Mouse (Mus musculus) MN1 (cell line): ENCODE measurements around the gene Mob3a.

ENCODE experiments used
- DNase-seq: peaks from one replicate; pipeline ENCODE4 v3.0.0-alpha.2; 2016; ENCODE audit warnings: low spot score

Mob3a gene

DNA sequence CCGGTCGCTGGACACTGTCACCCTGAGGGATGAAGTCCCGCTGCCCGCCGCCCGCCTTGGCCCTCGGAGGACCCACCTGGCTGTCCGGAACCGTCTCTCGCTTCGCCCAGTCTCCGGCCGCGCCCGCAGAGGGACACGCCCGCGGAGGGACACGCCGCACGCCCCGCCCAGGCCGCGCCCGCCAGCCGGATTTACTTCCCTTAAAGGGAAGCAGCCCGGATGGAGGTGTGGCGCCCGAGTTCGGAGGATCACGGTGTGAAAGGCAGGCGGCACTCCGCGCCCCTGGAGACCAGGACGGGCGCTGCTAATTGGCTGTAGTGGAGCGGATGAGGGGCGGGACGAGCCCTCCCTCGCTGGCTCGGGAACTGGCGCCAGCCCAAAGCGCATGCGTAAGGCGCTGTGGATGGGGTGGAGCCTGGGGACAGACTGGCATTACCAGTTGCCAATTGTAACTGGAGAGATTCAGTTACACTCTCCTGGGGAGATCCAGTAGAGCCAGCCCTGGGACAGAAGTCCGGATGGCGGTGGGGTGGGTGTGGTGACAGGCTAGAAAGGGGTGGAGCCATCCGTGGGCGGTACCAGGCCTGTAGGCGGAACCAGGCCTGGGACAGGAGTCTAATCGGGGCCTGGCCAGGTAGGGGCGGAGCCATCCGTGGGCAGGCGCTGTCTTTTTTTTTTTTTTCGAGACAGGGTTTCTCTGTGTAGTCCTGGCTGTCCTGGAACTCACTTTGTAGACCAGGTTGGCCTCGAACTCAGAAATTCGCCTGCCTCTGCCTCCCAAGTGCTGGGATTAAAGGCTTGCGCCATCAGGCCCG, at the start of gene Mob3a, which contains the start of gene Izumo4:
Gene Mob3a (minus strand): TSS at position 257 of the 815 bp plus-strand sequence.
Gene Izumo4 (plus strand): TSS at position 464 of the 815 bp plus-strand sequence.
- DNase-seq, result peak; percentile 99

DNA sequence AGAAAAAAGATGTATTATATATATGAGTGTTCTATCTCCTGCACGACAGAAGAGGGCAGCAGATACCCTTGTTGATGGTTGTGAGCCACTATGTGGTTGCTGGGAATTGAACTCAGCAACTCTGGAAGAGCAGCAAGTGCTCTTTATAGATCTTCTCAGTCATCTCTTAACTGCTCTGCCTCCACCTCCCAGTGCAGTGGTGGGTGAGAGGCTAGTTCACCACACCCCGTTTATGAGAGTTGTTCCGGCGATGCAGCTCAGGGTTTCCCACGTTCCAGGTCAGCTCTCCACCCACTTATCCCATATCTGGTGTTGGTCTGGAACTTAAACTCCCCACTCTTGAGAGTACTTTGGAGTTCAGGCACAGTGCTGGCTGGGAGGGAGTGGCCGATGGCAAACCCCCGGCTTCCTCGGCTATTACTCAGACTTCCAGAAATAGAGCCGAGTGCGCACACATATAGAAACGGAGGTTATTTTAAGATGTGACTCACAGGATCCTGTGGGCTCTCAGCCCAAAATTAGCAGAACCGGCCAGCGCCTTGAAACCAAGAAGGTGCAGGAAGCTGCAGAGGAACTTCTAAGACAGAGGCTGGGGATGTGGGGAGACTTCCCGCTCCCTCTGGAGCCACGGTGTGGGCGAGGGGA, 49.5 kb upstream of the Mob3a start:
- peak; percentile 79 for DNase-seq

DNA sequence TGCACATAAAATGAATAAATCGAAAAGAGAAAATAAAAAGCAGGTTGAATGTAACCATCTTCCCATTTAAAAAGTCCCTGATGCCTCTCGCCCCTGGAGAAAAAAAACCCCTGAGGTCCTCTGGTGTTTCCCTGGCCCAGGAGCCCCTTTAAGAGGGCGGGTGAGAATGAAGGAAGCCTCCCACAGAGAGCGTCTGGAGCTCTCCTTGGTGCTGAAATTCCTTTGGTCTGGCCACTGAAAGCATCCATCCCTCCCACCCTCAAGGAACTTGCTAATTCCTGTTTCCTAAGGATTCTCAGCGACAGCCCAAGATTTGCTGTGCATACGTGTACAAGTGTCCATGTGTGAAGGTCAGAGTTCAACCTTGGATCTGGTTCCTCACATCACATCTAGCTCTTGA, 46.8 kb upstream of the Mob3a start:
- no peak for DNase-seq

DNA sequence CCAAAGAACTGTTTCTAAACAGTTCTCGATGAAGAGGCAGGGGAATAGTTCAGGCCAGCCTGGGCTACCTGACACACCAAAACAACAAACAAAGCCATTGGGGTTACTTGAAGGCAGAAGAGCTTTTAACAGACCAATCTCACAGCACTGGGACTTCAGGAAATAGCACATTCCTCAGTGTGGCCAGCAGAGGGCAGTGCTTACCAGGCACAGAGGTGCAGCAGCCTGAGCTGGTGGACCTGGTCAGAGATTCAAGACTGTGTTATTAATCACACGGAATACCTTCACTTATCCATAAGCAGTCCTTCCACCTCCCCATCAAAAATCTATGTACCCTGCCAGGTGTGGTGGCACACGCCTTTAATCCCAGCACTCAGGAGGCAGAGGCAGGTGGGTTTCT, 45.6 kb upstream of the Mob3a start:
- DNase-seq, result peak; percentile 78

DNA sequence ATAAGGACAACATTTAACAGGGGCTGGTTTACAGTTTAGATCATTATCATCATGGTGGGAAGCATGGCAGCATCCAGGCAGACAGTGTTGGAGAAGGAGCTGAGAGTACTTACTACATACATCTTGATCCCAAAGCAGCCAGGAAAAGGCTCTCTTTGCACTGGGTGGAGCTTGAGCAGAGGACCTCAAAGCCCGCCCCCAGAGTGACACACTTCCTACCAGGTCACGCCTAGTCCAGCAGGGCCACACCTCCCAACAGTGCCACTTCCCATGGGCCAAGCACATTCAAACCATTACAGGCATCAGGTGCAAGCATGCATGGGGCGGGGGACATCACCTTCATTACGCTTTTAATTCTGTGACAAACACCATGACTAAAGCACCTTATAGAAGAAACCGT, 42.5 kb upstream of the Mob3a start:
- DNase-seq, result peak; percentile 75

DNA sequence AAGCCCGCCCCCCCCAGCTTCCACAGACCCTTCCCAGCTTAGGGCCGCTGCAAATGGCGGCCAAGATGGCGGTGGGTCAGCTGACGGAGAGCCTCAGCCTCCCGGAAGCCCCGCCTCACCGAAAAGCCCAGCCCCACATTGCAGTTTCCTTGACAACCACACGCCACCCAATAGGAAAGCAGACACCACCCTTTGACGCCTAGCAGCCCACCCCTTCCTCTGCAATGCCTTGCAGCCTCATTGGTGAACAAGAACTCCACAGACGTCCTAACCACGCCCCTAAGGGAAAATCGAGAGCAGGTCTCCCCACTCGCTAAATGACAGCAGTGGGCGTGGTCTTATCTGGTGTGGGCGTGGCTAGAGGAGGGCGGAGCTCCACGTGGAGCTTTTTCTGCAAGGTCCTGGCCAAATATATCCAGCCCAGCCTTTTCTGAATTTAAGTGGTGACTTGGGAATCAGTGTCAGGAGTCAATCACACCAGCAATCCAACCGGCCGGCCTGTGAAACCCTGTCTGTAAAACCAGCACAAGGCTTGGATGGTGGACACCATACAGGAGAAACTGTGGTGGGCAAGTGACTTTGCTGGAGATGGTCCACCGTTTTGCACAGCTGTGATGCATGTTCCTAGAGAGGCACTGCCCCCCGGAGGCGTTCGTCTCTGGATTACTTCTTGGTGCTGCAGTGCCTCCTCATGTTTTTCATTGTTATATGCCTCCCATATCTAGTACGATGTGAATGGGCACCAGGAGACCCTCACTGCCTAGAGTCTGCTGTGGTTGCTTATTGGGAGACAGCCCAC, 40.6 kb upstream of the Mob3a start, which contains the start of gene Ap3d1:
Gene Ap3d1 (minus strand): TSS at position 85 of the 799 bp plus-strand sequence.
- DNase-seq, result peak; percentile 99

DNA sequence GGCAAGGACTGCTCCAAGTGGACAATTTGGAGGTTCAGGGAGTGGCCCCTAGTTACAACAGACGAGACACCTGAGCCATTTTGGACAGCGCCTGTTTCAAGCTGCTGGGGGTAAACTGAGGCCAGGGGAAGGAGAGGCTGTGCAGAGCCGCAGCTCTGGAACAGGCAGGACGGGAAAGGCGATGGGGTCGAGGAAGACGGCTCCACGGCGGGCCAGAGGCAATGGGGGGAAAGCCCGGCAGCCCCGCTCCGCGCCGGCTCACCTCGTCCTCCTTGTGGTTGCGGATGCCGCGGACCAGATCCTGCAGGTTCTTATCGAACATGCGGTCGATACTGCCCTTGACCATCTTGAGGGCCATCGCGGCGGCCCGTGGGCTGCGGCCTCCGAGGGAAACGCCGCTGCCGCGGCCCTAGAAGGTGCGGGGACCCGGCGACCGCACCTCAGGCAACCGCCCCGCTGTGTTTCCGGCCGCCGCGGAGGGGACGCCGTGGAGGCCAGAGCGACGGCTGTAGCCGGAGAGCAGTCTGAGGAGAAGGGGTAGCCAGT, 39.9 kb upstream of the Mob3a start:
- DNase-seq, result no peak

DNA sequence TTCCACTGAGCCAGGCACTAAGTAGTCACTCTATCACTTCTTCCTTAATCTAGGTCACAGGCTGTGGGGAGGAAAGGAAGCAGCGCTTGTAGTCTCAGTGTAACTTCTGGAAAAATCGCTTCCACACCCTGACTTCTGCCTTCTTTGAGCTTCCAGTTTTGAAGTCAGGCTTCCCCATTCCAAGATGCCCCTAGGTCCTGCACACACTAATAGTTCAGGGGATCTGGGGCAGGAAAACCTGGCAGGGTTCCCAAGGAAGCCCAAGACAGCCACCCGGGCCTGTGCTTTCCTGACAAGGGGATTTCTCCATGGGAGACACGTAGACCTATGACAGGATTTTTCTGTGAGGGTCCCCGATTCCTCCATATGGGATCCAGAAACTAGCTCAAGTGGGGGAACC, 39.4 kb upstream of the Mob3a start:
- peak; percentile 38 for DNase-seq

DNA sequence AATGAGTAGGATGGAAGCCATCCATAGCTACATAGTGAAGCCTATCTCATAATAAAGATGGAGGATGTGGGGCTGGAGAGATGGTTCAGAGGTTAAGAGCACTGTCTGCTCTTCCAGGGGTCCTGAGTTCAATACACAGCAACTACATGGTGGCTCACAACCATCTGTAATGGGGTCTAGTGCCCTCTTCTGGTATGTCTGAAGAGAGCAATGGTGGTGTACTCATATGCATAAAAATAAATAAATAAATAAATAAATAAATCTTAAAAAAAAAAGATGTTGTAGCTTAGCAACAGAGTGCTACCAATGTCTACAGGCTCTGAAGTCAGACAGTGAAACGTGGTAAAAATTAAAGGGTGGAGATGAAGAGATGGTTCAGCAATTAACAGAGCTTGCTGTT, 36.9 kb upstream of the Mob3a start:
- no peak for DNase-seq

DNA sequence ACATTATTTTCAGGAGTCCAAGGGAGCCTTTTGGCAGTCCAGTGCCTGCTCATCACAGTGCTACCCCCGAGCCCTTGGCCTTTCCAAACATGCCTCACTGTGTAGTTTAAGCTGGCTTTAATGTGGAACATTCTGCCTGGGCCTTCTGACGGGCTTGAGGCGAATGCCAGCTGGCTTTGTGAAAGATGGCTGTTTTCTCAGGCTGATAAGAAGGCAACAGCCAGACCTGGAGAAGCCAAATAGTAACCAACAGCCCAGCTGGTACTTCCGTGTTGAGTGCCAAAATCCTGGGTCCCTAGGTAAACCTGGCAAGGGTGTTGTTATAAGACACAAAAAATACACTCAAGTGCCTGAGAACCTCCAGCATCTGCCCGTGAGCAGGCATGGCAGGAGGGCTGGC, 35.0 kb upstream of the Mob3a start:
- DNase-seq, result peak; percentile 63

DNA sequence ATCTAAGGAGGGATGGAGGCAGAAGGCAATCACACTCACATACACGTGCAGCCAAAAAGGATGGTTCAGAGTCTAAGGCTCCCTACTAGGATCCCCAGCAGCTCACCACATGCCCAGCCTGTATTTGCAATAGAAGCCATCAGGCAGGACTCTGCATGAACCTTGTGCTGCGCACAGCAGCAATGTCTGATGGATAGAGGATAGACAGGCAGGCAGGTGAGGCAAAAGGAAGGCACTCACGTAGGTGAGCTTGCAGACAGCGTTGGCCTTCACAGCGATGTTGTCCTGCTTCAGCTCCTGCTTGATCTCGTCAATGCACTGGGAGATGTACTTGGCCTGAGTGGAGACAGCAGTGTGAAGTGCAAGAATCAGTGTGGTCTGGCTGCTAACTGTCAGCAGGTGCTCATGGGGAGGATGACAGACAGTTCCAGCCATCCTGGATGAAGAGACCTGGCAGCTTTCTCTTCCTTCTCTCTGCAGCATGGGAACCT, 30.9 kb upstream of the Mob3a start:
- no peak for DNase-seq

DNA sequence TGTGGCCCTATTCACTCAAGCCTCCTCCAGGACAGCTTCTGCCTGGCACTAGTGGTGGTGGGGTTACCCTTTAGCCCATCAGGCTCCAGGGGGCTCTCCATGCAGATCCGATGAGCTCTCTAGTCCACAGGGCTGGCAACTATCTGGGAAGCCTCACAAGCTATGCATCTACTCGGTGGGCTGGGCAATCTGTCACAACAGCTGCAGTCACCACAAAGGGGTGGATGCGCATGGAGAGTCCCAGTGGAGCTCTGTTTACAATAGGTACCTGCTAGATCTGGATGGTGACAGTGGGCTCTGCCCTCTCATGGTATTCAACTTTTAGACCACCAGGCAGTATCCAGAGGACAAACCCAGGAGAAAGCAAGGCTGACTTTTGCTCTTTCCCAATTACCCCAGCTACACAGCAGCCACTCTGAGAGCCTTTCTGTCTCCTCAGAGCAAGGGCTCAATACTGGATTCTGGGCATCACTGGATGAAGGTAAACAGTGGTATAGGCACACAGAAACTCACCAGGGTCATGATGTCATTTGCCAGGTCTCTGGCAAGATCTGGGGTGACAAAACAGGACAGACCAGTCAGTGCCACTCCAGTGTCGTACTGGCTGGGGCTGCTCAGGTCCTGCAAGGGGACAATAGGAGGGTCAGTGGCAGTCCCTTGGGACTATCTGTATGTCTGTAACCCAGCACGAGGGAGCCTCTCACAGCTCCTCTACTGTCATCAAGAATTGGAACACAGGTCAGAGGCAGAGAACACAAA, 25.8 kb upstream of the Mob3a start:
- DNase-seq, result no peak

DNA sequence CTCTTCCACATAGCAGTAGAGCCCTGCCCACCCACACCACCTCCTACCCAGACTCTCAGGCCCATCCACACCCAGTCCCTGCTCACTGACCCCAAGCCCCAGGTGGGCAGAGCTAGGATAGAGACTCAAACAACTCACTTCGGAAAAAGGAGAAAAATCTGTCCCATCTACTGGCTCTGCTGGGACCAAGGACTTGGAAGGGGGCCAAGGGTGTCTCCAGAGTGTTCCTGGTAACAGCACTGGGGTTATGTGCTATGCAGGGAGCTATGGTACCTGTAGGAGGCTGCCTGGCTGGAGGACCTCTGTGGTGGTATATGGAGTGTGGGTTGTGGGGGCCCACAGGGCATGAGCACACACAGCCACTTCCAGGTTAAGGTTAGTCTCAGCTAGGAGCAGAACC, 15.5 kb upstream of the Mob3a start:
- DNase-seq, result peak; percentile 44

DNA sequence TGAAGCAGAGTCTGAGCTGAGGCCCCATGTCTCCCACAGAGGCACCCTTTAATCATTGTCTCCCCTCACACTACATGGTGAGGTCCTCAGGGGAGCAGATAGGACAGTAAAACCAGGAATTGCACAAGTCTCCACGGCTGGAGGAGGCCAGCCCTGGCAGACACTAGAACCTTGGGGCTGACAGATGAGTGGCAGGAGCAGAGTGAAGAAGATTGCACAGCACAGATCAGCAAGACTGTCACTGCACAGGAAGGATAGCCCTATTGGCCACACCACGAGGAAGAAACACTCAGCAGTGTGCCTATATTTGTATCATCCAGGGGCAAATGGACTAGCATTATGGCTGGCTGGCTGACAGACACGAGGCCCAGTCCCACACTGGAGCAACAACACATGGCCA, 9.1 kb upstream of the Mob3a start:
- DNase-seq, result no peak

DNA sequence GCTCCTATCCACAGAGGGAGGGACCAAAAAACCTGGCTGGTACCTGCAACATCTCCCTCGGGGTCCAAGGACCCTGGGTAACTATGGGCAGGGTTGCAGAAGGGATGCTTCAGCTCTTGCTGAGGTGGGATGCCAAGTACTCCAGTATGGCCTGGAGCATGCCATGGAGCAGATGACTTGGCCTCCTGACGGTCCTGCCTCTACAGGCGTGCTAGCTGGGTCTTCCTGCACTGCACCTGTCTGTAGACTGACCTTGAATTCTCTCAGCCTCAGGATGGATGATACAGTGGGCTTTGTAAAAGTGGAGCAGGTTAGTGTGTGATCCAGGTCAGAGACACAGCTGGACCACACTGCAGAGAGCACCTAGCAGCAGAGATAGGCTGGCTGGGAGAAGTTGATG, 3.7 kb upstream of the Mob3a start:
- DNase-seq, result no peak

DNA sequence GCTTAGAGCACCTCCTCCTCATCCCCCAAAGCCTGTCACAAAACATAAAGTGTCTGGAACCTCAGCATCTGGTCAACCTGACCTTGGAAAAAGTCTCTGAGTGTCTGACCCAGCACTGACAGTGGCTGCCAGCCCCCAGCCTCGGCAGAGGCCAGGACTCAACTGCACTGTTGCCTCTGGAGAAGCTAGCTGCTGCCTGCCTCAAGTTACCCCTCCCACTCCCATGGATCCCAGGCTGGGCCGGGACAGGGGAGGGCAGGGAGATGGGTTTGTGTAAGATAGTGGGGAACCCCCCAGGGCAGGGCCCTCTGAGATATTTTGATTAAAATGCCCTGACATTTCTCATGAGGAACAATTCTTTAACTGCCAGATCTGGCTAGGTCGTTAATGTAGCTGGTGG, 3.3 kb upstream of the Mob3a start:
- DNase-seq, result no peak

DNA sequence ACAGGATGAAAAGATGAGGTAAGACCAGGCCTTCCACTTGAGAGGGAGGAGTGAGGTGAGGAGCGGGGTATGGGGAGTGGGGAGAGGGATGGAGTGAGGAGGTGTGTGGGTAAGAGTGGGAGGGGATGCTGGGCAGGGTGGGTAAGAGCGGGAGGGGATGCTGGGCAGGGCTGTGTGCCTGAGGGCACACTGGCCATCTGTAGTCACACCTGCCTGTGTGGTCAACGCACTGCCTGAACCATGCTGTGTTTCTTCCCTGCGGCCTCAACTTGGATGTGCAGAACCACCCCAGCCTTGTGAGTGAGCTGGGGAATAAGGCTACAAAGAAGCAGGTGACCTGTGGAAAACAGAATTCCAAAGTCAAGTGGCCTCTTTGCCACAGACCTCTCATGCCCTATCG, 2.6 kb upstream of the Mob3a start:
- no peak for DNase-seq

DNA sequence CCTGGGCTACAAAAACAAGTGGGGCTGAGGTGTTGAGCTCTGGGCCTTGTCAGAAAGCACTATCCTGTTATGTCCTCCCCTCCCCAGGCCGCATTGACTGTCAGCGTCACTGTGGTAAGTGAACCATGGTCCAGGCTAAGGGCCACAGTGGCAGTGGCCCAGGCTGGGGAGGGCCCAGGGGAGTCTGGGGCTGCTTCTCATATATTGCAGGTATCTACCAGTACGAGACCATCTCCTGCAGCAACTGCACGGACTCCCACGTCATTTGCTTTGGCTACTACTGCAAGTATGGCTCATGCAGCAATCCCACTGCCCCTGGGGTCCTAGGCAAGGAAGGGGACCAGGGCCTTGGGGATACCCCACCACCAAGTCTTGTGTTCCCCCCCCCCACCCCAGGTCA, 1.9 kb upstream of the Mob3a start:
- no peak for DNase-seq

DNA sequence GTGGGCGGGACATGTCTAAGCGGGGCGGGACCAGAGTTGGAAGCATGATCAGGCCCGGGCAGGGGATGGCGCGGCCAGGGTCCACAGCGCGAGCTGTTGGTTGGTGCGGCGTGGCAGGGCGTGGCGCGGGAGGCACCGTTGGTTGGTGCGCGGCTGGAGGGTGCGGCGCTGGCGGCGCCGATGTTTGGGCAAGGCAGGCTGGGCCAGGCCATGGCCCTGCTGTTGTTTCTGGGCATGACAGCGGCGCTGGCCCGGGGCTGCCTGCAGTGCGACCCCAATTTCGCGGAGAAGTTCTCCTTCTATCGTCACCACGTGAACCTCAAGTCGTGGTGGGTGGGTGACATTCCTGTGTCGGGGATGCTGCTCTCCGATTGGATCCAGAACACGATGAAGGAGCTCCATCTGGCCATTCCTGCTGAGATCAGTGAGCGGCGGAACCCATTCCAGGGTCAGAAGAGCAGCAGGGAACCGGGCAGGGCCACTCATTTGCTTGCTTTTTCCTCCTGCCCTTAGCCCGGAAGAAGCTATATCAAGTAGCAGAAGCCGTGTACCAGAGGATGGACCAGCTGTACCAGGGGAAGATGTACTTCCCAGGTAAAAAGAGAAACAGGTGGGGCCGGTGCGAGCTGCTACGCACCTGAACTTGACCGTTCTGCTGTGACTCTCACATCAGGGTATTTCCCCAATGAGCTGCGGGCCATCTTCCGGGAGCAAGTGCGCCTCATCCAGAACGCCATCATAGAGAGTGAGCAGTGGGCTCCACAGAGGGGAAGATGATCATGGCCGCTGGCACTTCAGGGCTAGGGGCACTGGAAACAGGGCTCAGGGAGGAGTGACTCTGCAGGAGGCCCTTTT, 986 bp upstream of the Mob3a start:
- peak; percentile 97 for DNase-seq

DNA sequence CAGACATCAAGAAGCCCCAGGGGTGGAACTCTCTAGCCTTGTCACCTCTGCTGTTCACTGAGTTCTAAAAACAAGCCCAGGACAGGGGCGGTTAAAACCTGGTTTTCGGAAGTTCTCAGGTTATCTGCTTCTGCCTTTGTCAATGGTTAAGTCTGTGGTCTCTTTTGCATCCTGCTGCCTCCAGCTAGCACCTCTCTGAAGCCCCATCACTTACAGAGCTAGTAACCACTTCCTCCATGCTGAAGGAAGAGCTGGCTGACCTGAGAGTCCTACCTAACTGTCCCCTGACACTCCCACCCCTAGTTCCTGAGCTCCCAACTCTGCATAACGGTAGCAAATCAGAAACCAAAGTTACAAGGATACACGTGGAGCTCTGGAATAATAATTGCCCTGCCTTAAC, 1.0 kb downstream of the Mob3a start:
- DNase-seq, result peak; percentile 14
